Mouse (Mus musculus): ENCODE measurements around the gene Dlk1. TPM values are rescaled to one million over a fixed set of nuclear protein-coding genes. Genes with fewer than 3 reads are reported as not detected.
A peak's percentile ranks its signal among the peaks of the same experiment; 100 is the strongest.

Dlk1 gene
- polyA plus RNA-seq (2017; shearing (Covaris generic)), result not detected

- ATAC-seq, result no peak
Observed at GRCm38 (mm10) chr12:109452592-109452991, at the start of gene Dlk1. Dlk1 (plus strand) TSS chr12:109452823.

GRCm38 (mm10) chr12:109402943-109403342, 49.7 kb upstream of the Dlk1 start:
- ATAC-seq, result no peak

GRCm38 (mm10) chr12:109403752-109404151, 48.9 kb upstream of the Dlk1 start:
- ATAC-seq, result no peak

GRCm38 (mm10) chr12:109406018-109406417, 46.6 kb upstream of the Dlk1 start:
- no peak for ATAC-seq

GRCm38 (mm10) chr12:109410723-109411122, 41.9 kb upstream of the Dlk1 start:
- no peak for ATAC-seq

GRCm38 (mm10) chr12:109411172-109412070, 41.2 kb upstream of the Dlk1 start:
- no peak for ATAC-seq

- ATAC-seq, result no peak
Observed at GRCm38 (mm10) chr12:109412071-109412440, 40.6 kb upstream of the Dlk1 start.

- ATAC-seq, result no peak
Observed at GRCm38 (mm10) chr12:109412675-109413074, 39.9 kb upstream of the Dlk1 start.

GRCm38 (mm10) chr12:109413321-109413720, 39.3 kb upstream of the Dlk1 start:
- no peak for ATAC-seq

- no peak for ATAC-seq
Observed at GRCm38 (mm10) chr12:109416681-109417080, 35.9 kb upstream of the Dlk1 start.

GRCm38 (mm10) chr12:109417476-109418201, 35.0 kb upstream of the Dlk1 start:
- ATAC-seq, result no peak

GRCm38 (mm10) chr12:109420006-109420405, 32.6 kb upstream of the Dlk1 start:
- no peak for ATAC-seq

- ATAC-seq, result no peak
Observed at GRCm38 (mm10) chr12:109423163-109423562, 29.5 kb upstream of the Dlk1 start.

- no peak for ATAC-seq
Observed at GRCm38 (mm10) chr12:109423716-109424429, 28.8 kb upstream of the Dlk1 start.

- ATAC-seq, result no peak
Observed at GRCm38 (mm10) chr12:109424753-109425332, 27.8 kb upstream of the Dlk1 start.

GRCm38 (mm10) chr12:109425982-109426381, 26.6 kb upstream of the Dlk1 start:
- ATAC-seq, result no peak

- no peak for ATAC-seq
Observed at GRCm38 (mm10) chr12:109432475-109433130, 20.0 kb upstream of the Dlk1 start.

- no peak for ATAC-seq
Observed at GRCm38 (mm10) chr12:109436367-109436807, 16.2 kb upstream of the Dlk1 start.

GRCm38 (mm10) chr12:109436852-109437251, 15.8 kb upstream of the Dlk1 start:
- no peak for ATAC-seq

- peak; percentile 84 for ATAC-seq
Observed at GRCm38 (mm10) chr12:109437559-109438350, 14.9 kb upstream of the Dlk1 start.

- ATAC-seq, result no peak
Observed at GRCm38 (mm10) chr12:109438383-109438782, 14.2 kb upstream of the Dlk1 start.
